13 mouse cellular contexts compared by ENCODE assay signal in the genomic region with DNA sequence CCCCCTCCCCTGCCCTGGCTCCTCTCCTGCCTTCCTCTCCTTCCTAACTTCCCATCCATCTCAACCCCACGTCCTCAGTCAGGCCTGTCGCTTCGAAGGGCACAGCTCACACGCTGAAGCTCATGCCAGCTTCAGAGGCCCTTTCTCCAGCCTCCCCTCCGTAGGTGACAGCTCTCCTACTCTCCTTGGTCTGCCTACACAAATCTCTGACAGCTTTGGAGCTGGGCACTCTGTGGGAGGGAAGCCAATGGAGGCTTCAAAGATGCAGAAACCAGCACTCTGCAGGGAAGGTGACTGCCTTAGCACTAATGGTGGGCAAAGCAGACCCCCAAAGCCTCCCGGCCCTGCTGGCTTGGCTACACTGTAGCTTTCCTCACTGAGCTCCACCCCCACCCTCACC.
A peak's percentile ranks its signal among the peaks of the same experiment; 100 is the strongest.
DNase-seq lines count a peak whose midpoint lies in the region; ATAC-seq and TF ChIP-seq lines count a peak whose summit lies in the region.
"Had no signal": no experiment of that assay in that cellular context is flagged by ENCODE, and none has a peak within 500 bp of the region (broad histone marks: within the 10 kb centered on the region; RNA-seq: fewer than 3 reads in every experiment).

No protein-coding gene starts in this region.

- peaks cover 33% of the 10 kb centered on the region for H3K4me1 ChIP-seq in forebrain, embryonic 12.5 days
- H3K4me1 ChIP-seq in forebrain, embryonic 14.5 days (ENCODE audit: control insufficient read depth, insufficient read depth, low read length), result peaks cover 23% of the 10 kb centered on the region
- peaks cover 69% of the 10 kb centered on the region for H3K4me1 ChIP-seq in embryonic facial prominence, embryonic 10.5 days
- H3K4me1 ChIP-seq in hindbrain, postnatal 0 days (ENCODE audit: insufficient read depth, low read length), result peaks cover 22% of the 10 kb centered on the region
- H3K4me1 ChIP-seq in kidney, embryonic 15.5 days, result peaks cover 58% of the 10 kb centered on the region

- H3K27me3 ChIP-seq in forebrain, embryonic 12.5 days, result peaks cover 10% of the 10 kb centered on the region
- no peaks in the 10 kb centered on the region for H3K27me3 ChIP-seq in forebrain, embryonic 14.5 days (replicated peaks; ENCODE audit: control insufficient read depth, insufficient read depth, low read length)
- peaks cover 16% of the 10 kb centered on the region for H3K27me3 ChIP-seq in embryonic facial prominence, embryonic 10.5 days (replicated peaks; ENCODE audit: low read depth, poor library complexity, severe bottlenecking)
- H3K27me3 ChIP-seq in hindbrain, postnatal 0 days (ENCODE audit: insufficient read depth, low read length), result no peaks in the 10 kb centered on the region
- peaks cover 7% of the 10 kb centered on the region for H3K27me3 ChIP-seq in kidney, embryonic 15.5 days

- no peak overlapping the region for H3K4me3 ChIP-seq in forebrain, embryonic 12.5 days (replicated peaks)
- no peak overlapping the region for H3K4me3 ChIP-seq in forebrain, embryonic 14.5 days (ENCODE audit: low read depth, low read length)
- H3K4me3 ChIP-seq in embryonic facial prominence, embryonic 10.5 days, result no peak overlapping the region
- no peak overlapping the region for H3K4me3 ChIP-seq in hindbrain, postnatal 0 days (ENCODE audit: low read length)
- H3K4me3 ChIP-seq in kidney, embryonic 15.5 days (replicated peaks), result no peak overlapping the region
- H3K4me3 ChIP-seq: liver, embryonic 13.5 days; midbrain, embryonic 13.5 days had no signal

- no peak for TF ChIP-seq CTCF in hindbrain, postnatal 0 days (IDR thresholded peaks at IDR 0.05; ENCODE audit: low read depth)

- no peaks in the 10 kb centered on the region for H3K9me3 ChIP-seq in forebrain, embryonic 12.5 days
- no peaks in the 10 kb centered on the region for H3K9me3 ChIP-seq in forebrain, embryonic 14.5 days (replicated peaks; ENCODE audit: control insufficient read depth, low read length)
- no peaks in the 10 kb centered on the region for H3K9me3 ChIP-seq in embryonic facial prominence, embryonic 10.5 days
- no peaks in the 10 kb centered on the region for H3K9me3 ChIP-seq in hindbrain, postnatal 0 days (ENCODE audit: low read length)
- no peaks in the 10 kb centered on the region for H3K9me3 ChIP-seq in kidney, embryonic 15.5 days (replicated peaks)
- H3K9me3 ChIP-seq: liver, embryonic 13.5 days; midbrain, embryonic 13.5 days had no signal

- no peak overlapping the region for H3K9ac ChIP-seq in forebrain, embryonic 12.5 days
- no peak overlapping the region for H3K9ac ChIP-seq in forebrain, embryonic 14.5 days (ENCODE audit: low read length)
- no peak overlapping the region for H3K9ac ChIP-seq in hindbrain, postnatal 0 days (replicated peaks; ENCODE audit: low read length)
- H3K9ac ChIP-seq in kidney, embryonic 15.5 days, result no peak overlapping the region
- H3K9ac ChIP-seq: liver, embryonic 13.5 days had no signal

- no peak for DNase-seq in forebrain, embryonic 14.5 days (ENCODE audit: low spot score)
- DNase-seq in left cerebral cortex, adult 18-20 months (ENCODE audit: low spot score in 2 of 2), result peak; percentile 31 to 55
- DNase-seq in left cerebral cortex, adult 11 months (ENCODE audit: low spot score), result no peak
- DNase-seq in embryonic facial prominence, embryonic 10.5 days (ENCODE audit: low spot score), result no peak
- no peak for DNase-seq in hindbrain, postnatal 0 days (ENCODE audit: low spot score)
- DNase-seq in spleen, adult 12 weeks (ENCODE audit: low spot score), result no peak
- DNase-seq: adrenal gland, postnatal 14 days; kidney, adult 2 months; liver, embryonic 13.5 days; spleen, adult 18-20 months had no signal

- WGBS in forebrain, embryonic 12.5 days, result 73% methylated on average over 6 of the region's 6 CpGs
- 66% methylated on average over 6 of the region's 6 CpGs for WGBS in forebrain, embryonic 14.5 days
- 70% methylated on average over 6 of the region's 6 CpGs for WGBS in embryonic facial prominence, embryonic 10.5 days
- 37% methylated on average over 6 of the region's 6 CpGs for WGBS in hindbrain, postnatal 0 days
- 56% methylated on average over 6 of the region's 6 CpGs for WGBS in kidney, embryonic 15.5 days

- H3K27ac ChIP-seq in forebrain, embryonic 12.5 days, result 0 out of 2 replicates have a peak overlapping the region, but pooled peaks have one; percentile 10
- no peak overlapping the region; the same call in 1 of the 2 replicates for H3K27ac ChIP-seq in forebrain, embryonic 14.5 days (ENCODE audit: low read depth, low read length)
- H3K27ac ChIP-seq in embryonic facial prominence, embryonic 10.5 days (replicated peaks), result peak overlapping the region; percentile 69; the same call in 1 of the 2 replicates
- peak overlapping the region; percentile 17; the same call in 1 of the 2 replicates for H3K27ac ChIP-seq in hindbrain, postnatal 0 days
- no peak overlapping the region for H3K27ac ChIP-seq in kidney, embryonic 15.5 days
- H3K27ac ChIP-seq: liver, embryonic 13.5 days; midbrain, embryonic 13.5 days had no signal

- H3K4me2 ChIP-seq in forebrain, embryonic 12.5 days, result no peak overlapping the region
- no peak overlapping the region for H3K4me2 ChIP-seq in forebrain, embryonic 14.5 days (ENCODE audit: low read length)
- H3K4me2 ChIP-seq in hindbrain, postnatal 0 days (ENCODE audit: low read depth, low read length), result no peak overlapping the region
- H3K4me2 ChIP-seq in kidney, embryonic 15.5 days, result no peak overlapping the region
- H3K4me2 ChIP-seq: liver, embryonic 13.5 days; midbrain, embryonic 13.5 days had no signal

- ATAC-seq in forebrain, embryonic 12.5 days (ENCODE audit: low FRiP score), result no peak
- no peak for ATAC-seq in forebrain, embryonic 14.5 days
- no peak for ATAC-seq in hindbrain, postnatal 0 days
- ATAC-seq in kidney, embryonic 15.5 days (replicated peaks; ENCODE audit: low FRiP score), result no peak
- ATAC-seq: midbrain, embryonic 13.5 days had no signal

- H3K36me3 ChIP-seq in forebrain, embryonic 12.5 days (replicated peaks), result no peaks in the 10 kb centered on the region
- H3K36me3 ChIP-seq in forebrain, embryonic 14.5 days (ENCODE audit: control insufficient read depth, insufficient read depth, low read length), result no peaks in the 10 kb centered on the region
- no peaks in the 10 kb centered on the region for H3K36me3 ChIP-seq in embryonic facial prominence, embryonic 10.5 days (replicated peaks)
- no peaks in the 10 kb centered on the region for H3K36me3 ChIP-seq in hindbrain, postnatal 0 days (ENCODE audit: insufficient read depth, low read length)
- H3K36me3 ChIP-seq in kidney, embryonic 15.5 days, result no peaks in the 10 kb centered on the region
- H3K36me3 ChIP-seq: liver, embryonic 13.5 days; midbrain, embryonic 13.5 days had no signal

Comparison
In these comparisons a context has a peak if more than half of its experiments do, and no peak if none do; other contexts are left out.
1. H3K27ac ChIP-seq: peak in forebrain, embryonic 12.5 days (single experiment), embryonic facial prominence, embryonic 10.5 days (single experiment) and hindbrain, postnatal 0 days (single experiment); none in forebrain, embryonic 14.5 days (single experiment) and kidney, embryonic 15.5 days (single experiment).
2. DNase-seq: peak in left cerebral cortex, adult 18-20 months (2 of 2); none in forebrain, embryonic 14.5 days (single experiment), left cerebral cortex, adult 11 months (single experiment), embryonic facial prominence, embryonic 10.5 days (single experiment), hindbrain, postnatal 0 days (single experiment) and spleen, adult 12 weeks (single experiment).